Mouse (Mus musculus): ENCODE results near the gene Fgfr4. TPM values are rescaled to one million over a fixed set of nuclear protein-coding genes. Genes with fewer than 3 reads are reported as not detected.

Fgfr4 gene
- polyA plus RNA-seq, 1 experiment = not detected

GRCm38 (mm10) chr13:55209649-55210192 lies 57.3 kb downstream of the Fgfr4 start, which contains the start of gene Nsd1:
Gene Nsd1, plus strand, starts transcription at chr13:55209782.
- WGBS = 81% methylated on average over 31 of the region's 31 CpGs
- peak within 1 kb of the TSS; percentile 100 for H3K27ac ChIP-seq (ENCODE audit: control insufficient read depth, insufficient read depth, low read depth, low read length, poor library complexity)

GRCm38 (mm10) chr13:55210193-55210970 lies 57.9 kb downstream of the Fgfr4 start:
- 6% methylated on average over 76 of the region's 77 CpGs for WGBS
- Histone ChIP-seq H3K4me3 (replicated peaks; ENCODE audit: control insufficient read depth, low read depth, low read length) (peak overlapping the region; percentile 72), H3K27ac (ENCODE audit: control insufficient read depth, insufficient read depth, low read depth, low read length, poor library complexity) (peak overlapping the region; percentile 100), H3K4me1 (ENCODE audit: control insufficient read depth, insufficient read depth, low read length) (peaks cover 6% of the 10 kb centered on the region)
- peak; percentile 64; the same call in 1 of the 2 replicates for TF ChIP-seq POLR2A (IDR thresholded peaks at IDR 0.05; ENCODE audit: borderline replicate concordance, control insufficient read depth, low read depth, low read length)
- no peak for TF ChIP-seq CTCF (IDR thresholded peaks at IDR 0.05; ENCODE audit: control insufficient read depth, insufficient read depth, low read length)

More at GRCm38 (mm10) chr13:55209649-55210192, 57.3 kb downstream of the Fgfr4 start, which contains the start of gene Nsd1:
- Histone ChIP-seq H3K4me1 (ENCODE audit: control insufficient read depth, insufficient read depth, low read length) (peaks cover 4% of the 10 kb centered on the region), H3K4me3 (replicated peaks; ENCODE audit: control insufficient read depth, low read depth, low read length) (peak within 1 kb of the TSS; percentile 72)
- no peak for TF ChIP-seq POLR2A (IDR thresholded peaks at IDR 0.05; ENCODE audit: borderline replicate concordance, control insufficient read depth, low read depth, low read length)

- Histone ChIP-seq H3K27ac (ENCODE audit: control insufficient read depth, insufficient read depth, low read depth, low read length, poor library complexity) (peak overlapping the region; percentile 100), H3K4me3 (replicated peaks; ENCODE audit: control insufficient read depth, low read depth, low read length) (peak overlapping the region; percentile 72), H3K4me1 (ENCODE audit: control insufficient read depth, insufficient read depth, low read length) (peaks cover 6% of the 10 kb centered on the region)
- 1% methylated on average over 17 of the region's 17 CpGs for WGBS
- no peak for TF ChIP-seq CTCF (IDR thresholded peaks at IDR 0.05; ENCODE audit: control insufficient read depth, insufficient read depth, low read length)
- TF ChIP-seq POLR2A (IDR thresholded peaks at IDR 0.05; ENCODE audit: borderline replicate concordance, control insufficient read depth, low read depth, low read length) = no peak
Measured at GRCm38 (mm10) chr13:55210971-55211220, 58.5 kb downstream of the Fgfr4 start.

GRCm38 (mm10) chr13:55211221-55212010 lies 59.0 kb downstream of the Fgfr4 start:
- Histone ChIP-seq H3K27ac (ENCODE audit: control insufficient read depth, insufficient read depth, low read depth, low read length, poor library complexity) (peak overlapping the region; percentile 100), H3K4me1 (ENCODE audit: control insufficient read depth, insufficient read depth, low read length) (peaks cover 6% of the 10 kb centered on the region), H3K4me3 (replicated peaks; ENCODE audit: control insufficient read depth, low read depth, low read length) (peak overlapping the region; percentile 94)
- TF ChIP-seq POLR2A (IDR thresholded peaks at IDR 0.05; ENCODE audit: borderline replicate concordance, control insufficient read depth, low read depth, low read length) = peak; percentile 59; the same call in 1 of the 2 replicates
- TF ChIP-seq CTCF (IDR thresholded peaks at IDR 0.05; ENCODE audit: control insufficient read depth, insufficient read depth, low read length) = no peak
- WGBS = under 1% methylated on average over 67 of the region's 93 CpGs

GRCm38 (mm10) chr13:55212011-55212360 lies 59.5 kb downstream of the Fgfr4 start:
- under 1% methylated on average over 13 of the region's 32 CpGs for WGBS
- TF ChIP-seq CTCF (IDR thresholded peaks at IDR 0.05; ENCODE audit: control insufficient read depth, insufficient read depth, low read length) (no peak), POLR2A (IDR thresholded peaks at IDR 0.05; ENCODE audit: borderline replicate concordance, control insufficient read depth, low read depth, low read length) (no peak)
- peaks cover 6% of the 10 kb centered on the region for H3K4me1 ChIP-seq (ENCODE audit: control insufficient read depth, insufficient read depth, low read length)

GRCm38 (mm10) chr13:55212361-55213137 lies 60.1 kb downstream of the Fgfr4 start:
- under 1% methylated on average over 58 of the region's 58 CpGs for WGBS
- H3K4me1 ChIP-seq (ENCODE audit: control insufficient read depth, insufficient read depth, low read length) = peaks cover 6% of the 10 kb centered on the region
- peak overlapping the region; percentile 94 for H3K4me3 ChIP-seq (replicated peaks; ENCODE audit: control insufficient read depth, low read depth, low read length)
- peak overlapping the region; percentile 100 for H3K27ac ChIP-seq (ENCODE audit: control insufficient read depth, insufficient read depth, low read depth, low read length, poor library complexity)
- peak; percentile 56; the same call in 1 of the 2 replicates for TF ChIP-seq POLR2A (IDR thresholded peaks at IDR 0.05; ENCODE audit: borderline replicate concordance, control insufficient read depth, low read depth, low read length)
- no peak for TF ChIP-seq CTCF (IDR thresholded peaks at IDR 0.05; ENCODE audit: control insufficient read depth, insufficient read depth, low read length)

More at GRCm38 (mm10) chr13:55212011-55212360, 59.5 kb downstream of the Fgfr4 start:
- peak overlapping the region; percentile 94 for H3K4me3 ChIP-seq (replicated peaks; ENCODE audit: control insufficient read depth, low read depth, low read length)
- H3K27ac ChIP-seq (ENCODE audit: control insufficient read depth, insufficient read depth, low read depth, low read length, poor library complexity) = peak overlapping the region; percentile 100

- H3K4me1 ChIP-seq (ENCODE audit: control insufficient read depth, insufficient read depth, low read length) = peaks cover 6% of the 10 kb centered on the region
- peak overlapping the region; percentile 94 for H3K4me3 ChIP-seq (replicated peaks; ENCODE audit: control insufficient read depth, low read depth, low read length)
- peak overlapping the region; percentile 100 for H3K27ac ChIP-seq (ENCODE audit: control insufficient read depth, insufficient read depth, low read depth, low read length, poor library complexity)
- TF ChIP-seq POLR2A (IDR thresholded peaks at IDR 0.05; ENCODE audit: borderline replicate concordance, control insufficient read depth, low read depth, low read length) (no peak), CTCF (IDR thresholded peaks at IDR 0.05; ENCODE audit: control insufficient read depth, insufficient read depth, low read length) (no peak)
- WGBS = 80% methylated on average over 10 of the region's 10 CpGs
Measured at GRCm38 (mm10) chr13:55213138-55213806, 60.8 kb downstream of the Fgfr4 start.

Other genes with a start within 250 kb of the Fgfr4 start
- gene Unc5a, start 203.2 kb upstream of the Fgfr4 start, polyA plus RNA-seq (2011; ENCODE audit: insufficient read depth, insufficient read length, low replicate concordance, missing spikeins) = 0.79 and 1.4 TPM in 2 replicates
- 34.6 and 96.1 TPM in 2 replicates for gene Hk3, start 131.3 kb upstream of the Fgfr4 start, polyA plus RNA-seq (2011; ENCODE audit: insufficient read depth, insufficient read length, low replicate concordance, missing spikeins)
- 48.4 and 70.3 TPM in 2 replicates for gene Uimc1, start 52.3 kb upstream of the Fgfr4 start, polyA plus RNA-seq (2011; ENCODE audit: insufficient read depth, insufficient read length, low replicate concordance, missing spikeins)
- gene Zfp346, start 47.3 kb upstream of the Fgfr4 start, polyA plus RNA-seq (2011; ENCODE audit: insufficient read depth, insufficient read length, low replicate concordance, missing spikeins) = 12.2 and 19.8 TPM in 2 replicates
- not detected in 2 replicates for gene Gm17617, start 19.1 kb upstream of the Fgfr4 start, polyA plus RNA-seq (2011; ENCODE audit: insufficient read depth, insufficient read length, low replicate concordance, missing spikeins)
- gene Nsd1, start 57.1 kb downstream of the Fgfr4 start, polyA plus RNA-seq (2011; ENCODE audit: insufficient read depth, insufficient read length, low replicate concordance, missing spikeins) = 20.1 and 45.9 TPM in 2 replicates
- 74.2 and 109 TPM in 2 replicates for gene Prelid1, start 167.9 kb downstream of the Fgfr4 start, polyA plus RNA-seq (2011; ENCODE audit: insufficient read depth, insufficient read length, low replicate concordance, missing spikeins)
- 119 and 194 TPM in 2 replicates for gene Rab24, start 169.3 kb downstream of the Fgfr4 start, polyA plus RNA-seq (2011; ENCODE audit: insufficient read depth, insufficient read length, low replicate concordance, missing spikeins)
- 46.2 and 59.0 TPM in 2 replicates for gene Mxd3, start 177.2 kb downstream of the Fgfr4 start, polyA plus RNA-seq (2011; ENCODE audit: insufficient read depth, insufficient read length, low replicate concordance, missing spikeins)
- gene Lman2, start 210.1 kb downstream of the Fgfr4 start, polyA plus RNA-seq (2011; ENCODE audit: insufficient read depth, insufficient read length, low replicate concordance, missing spikeins) = 31.3 and 50.1 TPM in 2 replicates
- gene Rgs14, start 217.1 kb downstream of the Fgfr4 start, polyA plus RNA-seq (2011; ENCODE audit: insufficient read depth, insufficient read length, low replicate concordance, missing spikeins) = 20.6 and 51.6 TPM in 2 replicates
- 6.7 TPM in 1 of 2 replicates, not detected in the other for gene Slc34a1, start 245.5 kb downstream of the Fgfr4 start, polyA plus RNA-seq (2011; ENCODE audit: insufficient read depth, insufficient read length, low replicate concordance, missing spikeins)

Measured in bone marrow, adult 2 months (tissue).